Mouse (Mus musculus) lung, embryonic 14.5 days (tissue): Measurements from ENCODE around the gene Jak3. TPM values are rescaled to one million over a fixed set of nuclear protein-coding genes. Genes with fewer than 3 reads are reported as not detected.
A peak's percentile ranks its signal among the peaks of the same experiment; 100 is the strongest.
"Not testable (repeated sequence)": the region's sequence is repeated elsewhere in the genome, so short reads cannot be mapped to it uniquely, and the experiment has no call there.

ENCODE experiments used
- ATAC-seq: fragments of 200-750 bp; cut with Nextera tagmentation; 2 replicates; pipeline ENCODE4 v1.8.0; 2017; ENCODE audit warnings: mild to moderate bottlenecking, moderate TSS enrichment, moderate library complexity; ENCODE audit not compliant: insufficient read depth
- DNase-seq: peaks from one replicate; pipeline ENCODE4 v3.0.0-alpha.2; 2015
- H3K27ac ChIP-seq: fragments of 300-500 bp; sonication (generic); 2 replicates; pipeline ENCODE4 v1.5.1; 2014; ENCODE audit warnings: low read depth, mild to moderate bottlenecking, moderate library complexity
- H3K27me3 ChIP-seq: fragments of 300-500 bp; sonication (generic); 2 replicates; pipeline ENCODE4 v1.6.1; 2014; ENCODE audit warnings: low read length, control low read depth; ENCODE audit not compliant: insufficient read depth
- H3K36me3 ChIP-seq: fragments of 300-500 bp; sonication (generic); 2 replicates; pipeline ENCODE4 v1.6.1; 2014; ENCODE audit warnings: control low read depth; ENCODE audit not compliant: insufficient read depth
- H3K4me1 ChIP-seq: fragments of 300-500 bp; sonication (generic); 2 replicates; pipeline ENCODE4 v1.6.1; 2014; ENCODE audit warnings: antibody characterized with exemption, control low read depth; ENCODE audit not compliant: insufficient read depth
- H3K4me2 ChIP-seq: fragments of 300-500 bp; sonication (generic); 2 replicates; pipeline ENCODE4 v1.6.1; 2014; ENCODE audit warnings: mild to moderate bottlenecking
- H3K4me3 ChIP-seq: fragments of 300-500 bp; sonication (generic); 2 replicates; pipeline ENCODE4 v1.5.1; 2014; ENCODE audit warnings: low read depth, low read length
- H3K9ac ChIP-seq: fragments of 300-500 bp; sonication (generic); 2 replicates; pipeline ENCODE4 v1.6.1; 2014
- H3K9me3 ChIP-seq: fragments of 300-500 bp; sonication (generic); 2 replicates; pipeline ENCODE4 v1.6.1; 2016; ENCODE audit warnings: low read depth, low read length, control low read depth
- CTCF ChIP-seq: IDR thresholded peaks from 2 replicates; pipeline ENCODE4 v1.5.1; 2016; ENCODE audit warnings: antibody characterized with exemption, low read depth
- WGBS: fragments of 180-500 bp; shearing (Covaris S2); extraction: QIAGEN DNeasy Blood & Tissue Kit; methylation state at CpG from one replicate; pipeline ENCODE4 v1.1.7; 2014; 5-methylcytosine and 5-hydroxymethylcytosine counted together
- polyA plus RNA-seq: library from polyadenylated mRNA; unstranded; fragments of >200 nt; fragmentation: Nextera tagmentation; extraction: Ambion mirVana; gene quantifications from 2 replicates; pipeline ENCODE4 v1.2.1, GENCODE M21; 2014

Jak3 gene
- polyA plus RNA-seq, 1 experiment from 2014 or later = 7.8 TPM

- TF ChIP-seq CTCF = no peak
- no peaks in the 10 kb centered on the region for H3K4me1 ChIP-seq
- DNase-seq (no peak), ATAC-seq (0 out of 2 replicates have a peak, but pooled peaks have one; percentile 8)
- peak within 1 kb of the TSS; percentile 21 for H3K4me3 ChIP-seq
- peaks cover 52% of the 10 kb centered on the region for H3K27me3 ChIP-seq
- peak within 1 kb of the TSS; percentile 20; the same call in 1 of the 2 replicates for H3K9ac ChIP-seq
- no peak within 1 kb of the TSS for H3K27ac ChIP-seq
- no peaks in the 10 kb centered on the region for H3K9me3 ChIP-seq
- H3K36me3 ChIP-seq = no peaks in the 10 kb centered on the region
- peak within 1 kb of the TSS; percentile 53 for H3K4me2 ChIP-seq
- 17% methylated on average over 32 of the region's 34 CpGs for WGBS
These were observed 25.5 kb downstream of the Jak3 start, which contains the start of gene B3gnt3 for GRCm38 (mm10) chr8:71701414-71702086. Gene B3gnt3 (minus strand): TSS chr8:71701789.

- Histone ChIP-seq H3K9ac (no peak overlapping the region), H3K4me1 (no peaks in the 10 kb centered on the region), H3K27ac (no peak overlapping the region), H3K4me3 (no peak overlapping the region), H3K27me3 (peaks cover 52% of the 10 kb centered on the region), H3K36me3 (no peaks in the 10 kb centered on the region), H3K4me2 (no peak overlapping the region), H3K9me3 (no peaks in the 10 kb centered on the region)
- peak; percentile 25; the same call in 1 of the 2 replicates for TF ChIP-seq CTCF
- 23% methylated on average over 4 of the region's 4 CpGs for WGBS
- DNase-seq (no peak), ATAC-seq (no peak)
These were observed 26.0 kb downstream of the Jak3 start for GRCm38 (mm10) chr8:71702087-71702432.

DNA sequence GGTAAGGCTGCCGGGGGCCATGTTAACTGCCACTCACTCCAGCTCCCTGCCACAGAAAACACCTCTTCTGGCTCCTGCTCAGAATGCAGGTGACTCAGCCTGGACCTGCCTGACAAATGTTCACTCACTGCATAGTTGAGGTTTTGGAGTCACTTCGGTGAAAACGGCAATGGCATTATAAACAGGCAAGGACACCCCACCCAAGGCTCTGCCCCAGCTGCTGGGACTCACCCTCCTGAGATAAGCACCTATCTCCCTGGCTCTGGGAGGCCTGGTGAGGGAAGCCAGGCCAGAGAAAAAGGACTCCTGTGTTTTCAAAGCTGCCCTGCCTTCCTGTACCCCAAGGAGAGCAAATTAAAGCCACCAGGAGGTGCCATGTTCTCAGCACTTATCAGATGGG, 26.8 kb downstream of the Jak3 start:
- Histone ChIP-seq H3K9me3 (no peaks in the 10 kb centered on the region), H3K27ac (no peak overlapping the region), H3K9ac (no peak overlapping the region), H3K4me1 (no peaks in the 10 kb centered on the region), H3K27me3 (peaks cover 52% of the 10 kb centered on the region), H3K36me3 (no peaks in the 10 kb centered on the region), H3K4me2 (no peak overlapping the region), H3K4me3 (no peak overlapping the region)
- 79% methylated on average over 3 of the region's 3 CpGs for WGBS
- ATAC-seq (no peak; the same call in 1 of the 2 replicates), DNase-seq (no peak)
- TF ChIP-seq CTCF = no peak

GRCm38 (mm10) chr8:71703400-71703799, 27.3 kb downstream of the Jak3 start:
- H3K27me3 ChIP-seq = peaks cover 49% of the 10 kb centered on the region
- DNase-seq = not testable (repeated sequence)

DNA sequence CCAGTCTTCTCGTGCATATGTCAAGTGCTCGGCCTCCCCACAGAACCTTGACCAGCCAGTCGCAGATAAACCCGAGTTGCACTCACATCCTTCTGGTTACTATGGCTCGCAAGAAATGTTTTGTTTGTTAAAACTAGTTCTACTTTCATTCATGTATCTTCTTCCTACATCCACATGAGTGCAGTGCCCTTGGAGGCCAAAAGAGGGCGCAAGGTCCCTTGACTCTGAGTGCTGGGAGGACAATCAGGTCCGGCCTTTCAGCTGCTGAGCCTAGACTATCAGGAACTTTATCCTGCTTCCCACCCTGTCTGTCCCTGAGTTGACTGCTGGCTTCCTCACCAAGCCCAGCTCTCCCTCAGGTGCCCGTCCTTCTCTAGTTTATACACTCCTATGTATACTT, 31.8 kb downstream of the Jak3 start:
- WGBS = 34% methylated on average over 8 of the region's 8 CpGs
- no peak overlapping the region for H3K4me2 ChIP-seq
- H3K9ac ChIP-seq = no peak overlapping the region
- H3K36me3 ChIP-seq = no peaks in the 10 kb centered on the region
- peak; percentile 76 for DNase-seq
- peak; percentile 73 for TF ChIP-seq CTCF
- ATAC-seq = no peak
- H3K27ac ChIP-seq = no peak overlapping the region
- H3K4me3 ChIP-seq = no peak overlapping the region
- no peaks in the 10 kb centered on the region for H3K4me1 ChIP-seq
- H3K9me3 ChIP-seq = no peaks in the 10 kb centered on the region
- H3K27me3 ChIP-seq = peaks cover 18% of the 10 kb centered on the region

More at GRCm38 (mm10) chr8:71703400-71703799, 27.3 kb downstream of the Jak3 start:
- not testable (repeated sequence) for H3K4me3 ChIP-seq, H3K4me2 ChIP-seq, H3K27ac ChIP-seq, ATAC-seq, H3K4me1 ChIP-seq, H3K9me3 ChIP-seq, H3K9ac ChIP-seq, H3K36me3 ChIP-seq

GRCm38 (mm10) chr8:71709134-71709799, 33.2 kb downstream of the Jak3 start:
- Histone ChIP-seq H3K36me3 (no peaks in the 10 kb centered on the region), H3K9ac (no peak overlapping the region)
- peak; percentile 42; the same call in 1 of the 2 replicates for ATAC-seq

GRCm38 (mm10) chr8:71709800-71710446, 33.8 kb downstream of the Jak3 start:
- Histone ChIP-seq H3K27me3 (peaks cover 12% of the 10 kb centered on the region), H3K27ac (no peak overlapping the region), H3K4me1 (no peaks in the 10 kb centered on the region), H3K9ac (no peak overlapping the region), H3K4me3 (0 out of 2 replicates have a peak overlapping the region, but pooled peaks have one; percentile 1), H3K36me3 (no peaks in the 10 kb centered on the region), H3K9me3 (no peaks in the 10 kb centered on the region), H3K4me2 (peak overlapping the region; percentile 39; the same call in 1 of the 2 replicates)
- peak; percentile 84 for TF ChIP-seq CTCF
- DNase-seq (peak; percentile 87), ATAC-seq (peak; percentile 79)
- WGBS = 19% methylated on average over 25 of the region's 25 CpGs

More at GRCm38 (mm10) chr8:71709134-71709799, 33.2 kb downstream of the Jak3 start:
- TF ChIP-seq CTCF = no peak
- Histone ChIP-seq H3K9me3 (no peaks in the 10 kb centered on the region), H3K4me2 (peak overlapping the region; percentile 39; the same call in 1 of the 2 replicates), H3K27me3 (peaks cover 16% of the 10 kb centered on the region), H3K27ac (no peak overlapping the region), H3K4me3 (0 out of 2 replicates have a peak overlapping the region, but pooled peaks have one; percentile 1), H3K4me1 (no peaks in the 10 kb centered on the region)
- WGBS = 37% methylated on average over 25 of the region's 25 CpGs
- no peak for DNase-seq
